Mouse (Mus musculus): ENCODE results near the gene Ndufb4. TPM values are rescaled to one million over a fixed set of nuclear protein-coding genes. Genes with fewer than 3 reads are reported as not detected.

Gene Ndufb4
- polyA plus RNA-seq (2017; shearing (Covaris generic)) = 33.9 TPM

GRCm38 (mm10) chr16:37653731-37654657, at the start of gene Ndufb4:
TSS of gene Ndufb4 (minus strand) at chr16:37654453.

Other genes starting within 250 kb of the Ndufb4 start
- gene Gtf2e1, start 114.7 kb downstream of the Ndufb4 start, polyA plus RNA-seq (2017; shearing (Covaris generic)) = 14.3 TPM
- gene Rabl3, start 114.6 kb downstream of the Ndufb4 start, polyA plus RNA-seq (2017; shearing (Covaris generic)) = 9.5 TPM
- gene Hgd, start 74.3 kb downstream of the Ndufb4 start, polyA plus RNA-seq (2017; shearing (Covaris generic)) = 0.59 TPM
- 0.30 TPM for gene Fstl1, start 122.4 kb upstream of the Ndufb4 start, polyA plus RNA-seq (2017; shearing (Covaris generic))
- gene Gm36028, start 206.7 kb upstream of the Ndufb4 start, polyA plus RNA-seq (2017; shearing (Covaris generic)) = not detected
- 18.8 TPM for gene Lrrc58, start 213.9 kb upstream of the Ndufb4 start, polyA plus RNA-seq (2017; shearing (Covaris generic))